Mouse (Mus musculus) liver, postnatal 0 days (tissue): ENCODE results near the gene Gm14548. TPM values are rescaled to one million over a fixed set of nuclear protein-coding genes. Genes with fewer than 3 reads are reported as not detected.
A peak's percentile ranks its signal among the peaks of the same experiment; 100 is the strongest.
"Not testable (repeated sequence)": the region's sequence is repeated elsewhere in the genome, so short reads cannot be mapped to it uniquely, and the experiment has no call there.

Experiments used
- ATAC-seq: fragments of 200-750 bp; cut with Nextera tagmentation; 2 replicates; pipeline ENCODE4 v1.8.0; 2017; ENCODE audit warnings: mild to moderate bottlenecking, moderate library complexity
- DNase-seq: peaks from one replicate; pipeline ENCODE4 v3.0.0-alpha.2; 2016
- H3K27ac ChIP-seq: fragments of 300-500 bp; sonication (generic); 2 replicates; pipeline ENCODE4 v1.5.1; 2014; ENCODE audit warnings: antibody characterized with exemption, moderate library complexity, mild to moderate bottlenecking, low read depth
- H3K27me3 ChIP-seq: fragments of 300-500 bp; sonication (generic); 2 replicates; pipeline ENCODE4 v1.6.1; 2014; ENCODE audit warnings: low read length, control low read depth, mixed read lengths; ENCODE audit not compliant: insufficient read depth
- H3K36me3 ChIP-seq: fragments of 300-500 bp; sonication (generic); replicated peaks from 2 replicates; pipeline ENCODE4 v1.6.1; 2014; ENCODE audit warnings: mild to moderate bottlenecking, control low read depth, low read length, moderate library complexity, mixed read lengths; ENCODE audit not compliant: insufficient read depth
- H3K4me1 ChIP-seq: fragments of 300-500 bp; sonication (generic); 2 replicates; pipeline ENCODE4 v1.6.1; 2014; ENCODE audit warnings: antibody characterized with exemption, mild to moderate bottlenecking, control low read depth; ENCODE audit not compliant: insufficient read depth
- H3K4me2 ChIP-seq: fragments of 300-500 bp; sonication (generic); 2 replicates; pipeline ENCODE4 v1.6.1; 2014; ENCODE audit warnings: low read depth, mild to moderate bottlenecking, low read length, moderate library complexity, mixed read lengths
- H3K4me3 ChIP-seq: fragments of 300-500 bp; sonication (generic); 2 replicates; pipeline ENCODE4 v1.5.1; 2014; ENCODE audit warnings: low read depth, low read length
- H3K9ac ChIP-seq: fragments of 300-500 bp; sonication (generic); replicated peaks from 2 replicates; pipeline ENCODE4 v1.6.1; 2014; ENCODE audit warnings: mild to moderate bottlenecking, moderate library complexity
- H3K9me3 ChIP-seq: fragments of 300-500 bp; sonication (generic); 2 replicates; pipeline ENCODE4 v1.6.1; 2016; ENCODE audit warnings: mild to moderate bottlenecking, control low read depth, low read length, mixed read lengths
- CTCF ChIP-seq: sonication (generic); IDR thresholded peaks from 2 replicates; pipeline ENCODE4 v1.5.1; 2016; ENCODE audit warnings: antibody characterized with exemption, low read depth
- EP300 ChIP-seq: IDR thresholded peaks from 2 replicates; pipeline ENCODE4 v1.6.1; 2016; ENCODE audit warnings: antibody characterized with exemption, low read depth, mild to moderate bottlenecking
- WGBS: fragments of 180-500 bp; shearing (Covaris S2); extraction: QIAGEN DNeasy Blood & Tissue Kit; methylation state at CpG from one replicate; pipeline ENCODE4 v1.1.7; 2014; ENCODE audit not compliant: insufficient replicate concordance; 5-methylcytosine and 5-hydroxymethylcytosine counted together
- polyA plus RNA-seq: library from polyadenylated mRNA; unstranded; fragments of >200 nt; fragmentation: Nextera tagmentation; extraction: Ambion mirVana; gene quantifications from 2 replicates; pipeline ENCODE4 v1.2.1, GENCODE M21; 2015

Gm14548 gene
- 1.4 and 1.6 TPM in 2 replicates for polyA plus RNA-seq

- H3K4me3 ChIP-seq, H3K9me3 ChIP-seq, H3K4me2 ChIP-seq, H3K27me3 ChIP-seq, H3K36me3 ChIP-seq, H3K27ac ChIP-seq, H3K4me1 ChIP-seq, ATAC-seq, H3K9ac ChIP-seq: not testable (repeated sequence)
- DNase-seq, result peak; percentile 33
- 17% methylated on average over 3 of the region's 3 CpGs for WGBS
These were observed at the start of gene Gm14548 for GRCm38 (mm10) chr7:3898036-3898590. Gm14548 (minus strand) TSS chr7:3898120.

- Histone ChIP-seq H3K36me3 (no peaks in the 10 kb centered on the region), H3K4me3 (no peak overlapping the region), H3K4me2 (no peak overlapping the region), H3K27ac (no peak overlapping the region), H3K4me1 (no peaks in the 10 kb centered on the region), H3K9ac (no peak overlapping the region), H3K9me3 (no peaks in the 10 kb centered on the region), H3K27me3 (no peaks in the 10 kb centered on the region)
- DNase-seq, result no peak
- TF ChIP-seq EP300, result no peak
- no peak for TF ChIP-seq CTCF
- 38% methylated on average over 4 of the region's 4 CpGs for WGBS
- no peak for ATAC-seq
These were observed 48.2 kb upstream of the Gm14548 start for GRCm38 (mm10) chr7:3946117-3946516.

- no peak for DNase-seq
- WGBS, result 23% methylated on average over 3 of the region's 3 CpGs
- H3K27ac ChIP-seq, result peak overlapping the region; percentile 34; the same call in 1 of the 2 replicates
- no peak overlapping the region for H3K9ac ChIP-seq
- 0 out of 2 replicates have a peak, but pooled peaks cover 2% of the 10 kb centered on the region for H3K4me1 ChIP-seq
- no peak overlapping the region for H3K4me3 ChIP-seq
- H3K27me3 ChIP-seq, result no peaks in the 10 kb centered on the region
- H3K36me3 ChIP-seq, result no peaks in the 10 kb centered on the region
- no peak for ATAC-seq
- H3K4me2 ChIP-seq, result no peak overlapping the region
- H3K9me3 ChIP-seq, result no peaks in the 10 kb centered on the region
- TF ChIP-seq EP300 (no peak), CTCF (no peak)
These were observed 43.0 kb upstream of the Gm14548 start for GRCm38 (mm10) chr7:3940915-3941314.

GRCm38 (mm10) chr7:3939866-3940525 lies 42.1 kb upstream of the Gm14548 start:
- Histone ChIP-seq H3K4me1 (0 out of 2 replicates have a peak, but pooled peaks cover 2% of the 10 kb centered on the region), H3K4me3 (no peak overlapping the region), H3K36me3 (no peaks in the 10 kb centered on the region), H3K4me2 (no peak overlapping the region), H3K9me3 (no peaks in the 10 kb centered on the region), H3K27me3 (no peaks in the 10 kb centered on the region), H3K27ac (peak overlapping the region; percentile 34; the same call in 1 of the 2 replicates), H3K9ac (no peak overlapping the region)
- DNase-seq (no peak), ATAC-seq (no peak)
- TF ChIP-seq EP300, result no peak
- TF ChIP-seq CTCF, result no peak
- 45% methylated on average over 1 of the region's 1 CpGs for WGBS

GRCm38 (mm10) chr7:3935473-3935872 lies 37.6 kb upstream of the Gm14548 start:
- H3K4me1 ChIP-seq, H3K4me3 ChIP-seq, DNase-seq, H3K9ac ChIP-seq, H3K9me3 ChIP-seq, H3K27me3 ChIP-seq, H3K4me2 ChIP-seq, ATAC-seq, H3K36me3 ChIP-seq, H3K27ac ChIP-seq: not testable (repeated sequence)

GRCm38 (mm10) chr7:3915387-3915786 lies 17.5 kb upstream of the Gm14548 start, which contains the start of gene Lilra6:
Lilra6 (minus strand) TSS chr7:3915503.
- not testable (repeated sequence) for ATAC-seq, H3K4me3 ChIP-seq
- 19% methylated on average over 2 of the region's 2 CpGs for WGBS

More at GRCm38 (mm10) chr7:3915387-3915786, 17.5 kb upstream of the Gm14548 start, which contains the start of gene Lilra6:
- not testable (repeated sequence) for H3K4me1 ChIP-seq, H3K27ac ChIP-seq, H3K36me3 ChIP-seq, H3K9ac ChIP-seq, H3K9me3 ChIP-seq, H3K4me2 ChIP-seq, H3K27me3 ChIP-seq
- peak; percentile 13 for DNase-seq
